ENCODE assay signal across 9 mouse cellular contexts in the genomic region with DNA sequence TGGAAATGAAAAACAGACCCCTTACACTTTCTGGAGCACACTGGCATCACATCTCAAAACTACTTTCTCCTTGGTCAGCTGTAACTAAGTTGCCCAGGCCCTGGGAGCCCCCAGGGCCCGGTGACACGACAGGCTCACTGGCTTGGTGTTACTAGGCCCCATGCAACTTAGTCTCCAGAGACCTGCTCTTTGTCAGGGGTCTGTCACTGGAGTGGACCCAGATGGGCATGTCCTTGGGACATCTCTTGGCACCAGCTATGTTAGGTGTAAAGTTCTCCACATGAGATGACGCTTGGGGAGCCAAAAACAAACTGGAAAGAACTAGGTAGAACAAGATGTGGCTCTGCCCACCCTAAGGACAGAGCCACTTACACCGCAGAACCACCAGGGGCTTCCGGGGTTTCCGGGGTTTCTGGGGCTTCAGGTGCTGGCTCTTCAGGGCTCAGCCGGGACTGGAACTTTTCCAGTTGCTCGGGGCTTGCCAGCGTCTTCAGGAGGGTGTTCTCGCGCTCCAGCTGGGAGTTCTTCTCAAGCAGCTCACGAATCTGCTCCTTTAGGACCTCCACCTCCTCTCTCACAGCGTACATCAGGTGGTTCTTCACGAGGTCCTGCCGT. TPM values are rescaled to one million over a fixed set of nuclear protein-coding genes. Genes with fewer than 3 reads are reported as not detected.
DNase-seq lines count a peak whose midpoint lies in the region; ATAC-seq lines count a peak whose summit lies in the region.
"Had no signal": no experiment of that assay in that cellular context is flagged by ENCODE, and none has a peak within 500 bp of the region (broad histone marks: within the 10 kb centered on the region; RNA-seq: fewer than 3 reads in every experiment).

No protein-coding gene starts in this region.

- peaks cover 9% of the 10 kb centered on the region; the same call in 1 of the 2 replicates for H3K4me1 ChIP-seq in hindbrain, embryonic 14.5 days (replicated peaks; ENCODE audit: control insufficient read depth, insufficient read depth, low read length)
- no peaks in the 10 kb centered on the region for H3K4me1 ChIP-seq in hindbrain, embryonic 11.5 days (replicated peaks; ENCODE audit: control insufficient read depth, insufficient read depth, low read length)
- 0 out of 2 replicates have a peak, but pooled peaks cover 2% of the 10 kb centered on the region for H3K4me1 ChIP-seq in forebrain, embryonic 11.5 days (replicated peaks; ENCODE audit: control insufficient read depth, insufficient read depth, low read length)
- H3K4me1 ChIP-seq: midbrain, embryonic 12.5 days had no signal

- 86% methylated on average over 15 of the region's 15 CpGs for WGBS in hindbrain, embryonic 14.5 days
- WGBS in hindbrain, embryonic 11.5 days, result 89% methylated on average over 15 of the region's 15 CpGs
- 86% methylated on average over 15 of the region's 15 CpGs for WGBS in forebrain, embryonic 11.5 days

- peaks cover 42% of the 10 kb centered on the region for H3K27me3 ChIP-seq in hindbrain, embryonic 14.5 days (ENCODE audit: control insufficient read depth, insufficient read depth, low read length)
- H3K27me3 ChIP-seq in hindbrain, embryonic 11.5 days (ENCODE audit: control insufficient read depth, insufficient read depth, low read length), result peaks cover 16% of the 10 kb centered on the region
- peaks cover 15% of the 10 kb centered on the region for H3K27me3 ChIP-seq in forebrain, embryonic 11.5 days (ENCODE audit: control insufficient read depth, insufficient read depth, low read length)

- no peaks in the 10 kb centered on the region for H3K9me3 ChIP-seq in hindbrain, embryonic 14.5 days (ENCODE audit: control insufficient read depth, low read length)
- no peaks in the 10 kb centered on the region for H3K9me3 ChIP-seq in hindbrain, embryonic 11.5 days (ENCODE audit: control insufficient read depth, low read length)
- no peaks in the 10 kb centered on the region for H3K9me3 ChIP-seq in forebrain, embryonic 11.5 days (ENCODE audit: control insufficient read depth, low read length)
- H3K9me3 ChIP-seq: midbrain, embryonic 12.5 days had no signal

- no peak for DNase-seq in hindbrain, embryonic 14.5 days (ENCODE audit: low spot score)
- DNase-seq in hindbrain, embryonic 11.5 days (ENCODE audit: low spot score), result no peak
- DNase-seq in brain, adult 2 months (ENCODE audit: low read depth, low spot score), result peak; percentile 5
- peak; percentile 46 to 49 for DNase-seq in natural killer cell, adult 2 months (ENCODE audit: low spot score in 2 of 2)
- DNase-seq in forebrain, embryonic 11.5 days (ENCODE audit: low spot score), result no peak
- no peak for DNase-seq in frontal cortex, postnatal 10 days (ENCODE audit: low spot score in 2 of 2)
- DNase-seq: kidney, adult 8-10 months had no signal

- H3K27ac ChIP-seq in hindbrain, embryonic 14.5 days, result no peak overlapping the region
- H3K27ac ChIP-seq in hindbrain, embryonic 11.5 days (ENCODE audit: low read depth, low read length), result no peak overlapping the region
- no peak overlapping the region for H3K27ac ChIP-seq in forebrain, embryonic 11.5 days (ENCODE audit: low read depth, low read length)
- H3K27ac ChIP-seq: midbrain, embryonic 12.5 days had no signal

- no peak overlapping the region for H3K9ac ChIP-seq in hindbrain, embryonic 14.5 days
- H3K9ac ChIP-seq in hindbrain, embryonic 11.5 days (ENCODE audit: low read depth, low read length), result no peak overlapping the region
- H3K9ac ChIP-seq in forebrain, embryonic 11.5 days (ENCODE audit: low read length), result no peak overlapping the region

- no peaks in the 10 kb centered on the region for H3K36me3 ChIP-seq in hindbrain, embryonic 14.5 days (replicated peaks; ENCODE audit: control insufficient read depth, insufficient read depth)
- H3K36me3 ChIP-seq in hindbrain, embryonic 11.5 days (ENCODE audit: control insufficient read depth, insufficient read depth, low read length), result no peaks in the 10 kb centered on the region
- H3K36me3 ChIP-seq in forebrain, embryonic 11.5 days (ENCODE audit: control insufficient read depth, insufficient read depth, low read length), result no peaks in the 10 kb centered on the region
- H3K36me3 ChIP-seq: midbrain, embryonic 12.5 days had no signal

- peak overlapping the region; percentile 69 for H3K4me2 ChIP-seq in hindbrain, embryonic 14.5 days (replicated peaks)
- no peak overlapping the region for H3K4me2 ChIP-seq in hindbrain, embryonic 11.5 days (replicated peaks; ENCODE audit: low read depth, low read length)
- H3K4me2 ChIP-seq in forebrain, embryonic 11.5 days (ENCODE audit: low read depth, low read length, severe bottlenecking), result no peak overlapping the region

- no peak for ATAC-seq in hindbrain, embryonic 14.5 days (ENCODE audit: low FRiP score)
- ATAC-seq in hindbrain, embryonic 11.5 days (ENCODE audit: low FRiP score), result no peak
- ATAC-seq in CD4-positive, CD25-positive, alpha-beta regulatory T cell, adult 4 months, result peak; percentile 10
- no peak for ATAC-seq in forebrain, embryonic 11.5 days (replicated peaks; ENCODE audit: low FRiP score)

- H3K4me3 ChIP-seq in hindbrain, embryonic 14.5 days (replicated peaks; ENCODE audit: low read length), result no peak overlapping the region
- no peak overlapping the region for H3K4me3 ChIP-seq in hindbrain, embryonic 11.5 days (ENCODE audit: low read depth, low read length)
- no peak overlapping the region for H3K4me3 ChIP-seq in forebrain, embryonic 11.5 days (ENCODE audit: low read depth, low read length)

RNA-seq across cellular contexts. Expression of a gene that starts 59.9 kb away (rescaled TPM):
- 119 and 131 TPM in 2 replicates for polyA plus RNA-seq in hindbrain, embryonic 14.5 days (2014; fragmentation: Nextera tagmentation; extraction: Ambion mirVana)
- polyA plus RNA-seq in hindbrain, embryonic 11.5 days (2014; fragmentation: Nextera tagmentation; extraction: Ambion mirVana), result 147 and 151 TPM in 2 replicates
- polyA plus RNA-seq in CD4-positive, CD25-positive, alpha-beta regulatory T cell, adult 4 months (2017; shearing (Covaris generic)), result 100 to 1,000 TPM; 366 to 590 TPM
- polyA plus RNA-seq in forebrain, embryonic 11.5 days (2014; fragmentation: Nextera tagmentation; extraction: Ambion mirVana), result 101 and 105 TPM in 2 replicates

Comparison
In these comparisons a context has a peak if more than half of its experiments do, and no peak if none do; other contexts are left out.
1. DNase-seq: peak in brain, adult 2 months (single experiment) and natural killer cell, adult 2 months (2 of 2); none in hindbrain, embryonic 14.5 days (single experiment), hindbrain, embryonic 11.5 days (single experiment), forebrain, embryonic 11.5 days (single experiment) and frontal cortex, postnatal 10 days (0 of 2).